ENCODE assay signal across 15 mouse cellular contexts in genomic region chr16:33010166-33010565, GRCm38 (mm10).
"Had no signal": no experiment of that assay in that cellular context is flagged by ENCODE, and none has a peak within 500 bp of the region (broad histone marks: within the 10 kb centered on the region; RNA-seq: fewer than 3 reads in every experiment).

No protein-coding gene starts in this region.

- H3K9me3 ChIP-seq: limb, embryonic 13.5 days; midbrain, embryonic 13.5 days; neural tube, embryonic 15.5 days had no signal

- H3K4me3 ChIP-seq: limb, embryonic 13.5 days; midbrain, embryonic 13.5 days; myocyte; neural tube, embryonic 15.5 days had no signal

- H3K27me3 ChIP-seq: limb, embryonic 13.5 days; midbrain, embryonic 13.5 days; neural tube, embryonic 15.5 days had no signal

- H3K9ac ChIP-seq: limb, embryonic 13.5 days; liver, embryonic 14.5 days; midbrain, embryonic 13.5 days; neural tube, embryonic 15.5 days had no signal

- H3K4me2 ChIP-seq: limb, embryonic 13.5 days; midbrain, embryonic 13.5 days; neural tube, embryonic 15.5 days had no signal

- H3K4me1 ChIP-seq: limb, embryonic 13.5 days; midbrain, embryonic 13.5 days had no signal

- ATAC-seq: midbrain, embryonic 13.5 days had no signal

- DNase-seq: kidney, adult 11 months; kidney, adult 9 months; kidney, postnatal 10 days; left cerebral cortex, postnatal 4 days; lung, adult 18-20 months; right cerebral cortex, adult 18-20 months; right cerebral cortex, postnatal 4 days; spleen, adult 18-20 months; thymus, adult 2 months; thymus, postnatal 25 days had no signal

- H3K27ac ChIP-seq: limb, embryonic 13.5 days; liver, embryonic 14.5 days; midbrain, embryonic 13.5 days; neural tube, embryonic 15.5 days had no signal
